ENCODE assay signal across 21 mouse cellular contexts in genomic region chrX:17026161-17026829, GRCm38 (mm10).
"Had no signal": no experiment of that assay in that cellular context is flagged by ENCODE, and none has a peak within 500 bp of the region (broad histone marks: within the 10 kb centered on the region; RNA-seq: fewer than 3 reads in every experiment).

No protein-coding gene starts in this region.

- DNase-seq: kidney, adult 11 months; kidney, adult 8-10 months; kidney, postnatal 4 days; left cerebral cortex, postnatal 4 days; lung, adult 18-20 months; lung, postnatal 10 days; lung, postnatal 36 days; right cerebral cortex, adult 18-20 months; right cerebral cortex, postnatal 14 days; right cerebral cortex, postnatal 4 days; thymus, adult 2 months; thymus, postnatal 14 days; thymus, postnatal 4 days had no signal

- H3K36me3 ChIP-seq: limb, embryonic 12.5 days; limb, embryonic 15.5 days; liver, embryonic 12.5 days; liver, embryonic 15.5 days; lung, embryonic 15.5 days; midbrain, embryonic 12.5 days; midbrain, embryonic 15.5 days had no signal

- H3K4me3 ChIP-seq: limb, embryonic 12.5 days; limb, embryonic 15.5 days; liver, embryonic 12.5 days; liver, embryonic 15.5 days; lung, embryonic 15.5 days; megakaryocyte, embryonic 14.5 days; midbrain, embryonic 12.5 days; midbrain, embryonic 15.5 days had no signal

- H3K4me2 ChIP-seq: limb, embryonic 12.5 days; limb, embryonic 15.5 days; liver, embryonic 12.5 days; liver, embryonic 15.5 days; lung, embryonic 15.5 days; midbrain, embryonic 12.5 days; midbrain, embryonic 15.5 days had no signal

- ATAC-seq: liver, embryonic 12.5 days; midbrain, embryonic 15.5 days had no signal

- H3K27me3 ChIP-seq: limb, embryonic 12.5 days; limb, embryonic 15.5 days; liver, embryonic 12.5 days; liver, embryonic 15.5 days; lung, embryonic 15.5 days; megakaryocyte, embryonic 14.5 days; midbrain, embryonic 12.5 days; midbrain, embryonic 15.5 days had no signal
